Mouse (Mus musculus): ENCODE data around the gene Pan2.

The Pan2 gene

DNA sequence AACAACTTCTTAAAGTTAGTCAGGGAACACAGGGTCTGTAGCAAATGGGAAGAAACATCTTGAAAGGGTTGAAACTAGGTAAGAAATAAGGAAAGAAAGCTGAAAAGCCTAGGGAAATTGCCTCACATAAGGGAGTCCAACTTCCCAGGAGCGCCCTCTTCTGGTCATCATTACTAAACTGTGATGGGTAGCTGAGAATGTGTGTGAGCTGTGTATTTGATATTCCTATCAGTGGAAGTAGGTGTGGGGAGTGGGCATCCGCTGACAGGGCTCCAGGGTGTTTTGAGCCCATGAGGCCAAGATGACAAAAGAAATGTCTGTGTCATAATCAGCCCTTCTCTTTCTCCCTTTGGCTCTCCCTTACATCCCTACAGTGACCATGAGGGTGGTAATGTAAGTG is 55.7 kb downstream of the Pan2 start:
- TF ChIP-seq NANOG (IDR thresholded peaks at IDR 0.05; ENCODE audit: borderline replicate concordance, low read length) (no peak), CTCF (conservative IDR thresholded peaks at IDR 0.05; ENCODE audit: low read length) (peak; percentile 47), POU5F1 (IDR thresholded peaks at IDR 0.05; ENCODE audit: borderline replicate concordance, low read length) (no peak)
- Histone ChIP-seq H3K27me3 (ENCODE audit: insufficient read depth, low read length) (no peaks in the 10 kb centered on the region), H3K4me1 (replicated peaks; ENCODE audit: low read depth, low read length) (peaks cover 9% of the 10 kb centered on the region; the same call in 1 of the 2 replicates), H3K9me3 (ENCODE audit: low read length) (no peaks in the 10 kb centered on the region), H3K36me3 (ENCODE audit: insufficient read depth, low read length) (peaks cover 99% of the 10 kb centered on the region), H3K4me3 (replicated peaks; ENCODE audit: low read length) (no peak overlapping the region)

DNA sequence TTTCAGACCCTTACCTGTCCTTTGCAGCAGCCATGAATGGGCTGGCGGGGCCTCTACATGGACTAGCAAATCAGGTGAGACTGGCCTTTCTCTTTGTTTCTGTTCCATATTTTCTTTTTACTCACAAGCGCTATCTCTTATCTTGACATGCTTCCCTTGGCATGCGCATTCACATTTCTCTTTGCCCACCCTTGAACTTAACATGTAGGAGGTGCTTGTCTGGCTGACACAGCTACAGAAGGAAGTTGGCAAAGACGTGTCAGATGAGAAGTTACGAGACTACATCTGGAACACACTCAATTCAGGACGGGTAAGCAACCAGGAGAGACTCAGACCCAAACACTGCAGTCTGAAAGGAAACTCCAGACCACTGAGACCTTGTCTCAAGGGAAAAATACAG is 56.1 kb downstream of the Pan2 start:
- peaks cover 9% of the 10 kb centered on the region; the same call in 1 of the 2 replicates for H3K4me1 ChIP-seq (replicated peaks; ENCODE audit: low read depth, low read length)
- TF ChIP-seq NANOG (IDR thresholded peaks at IDR 0.05; ENCODE audit: borderline replicate concordance, low read length) (no peak), POU5F1 (IDR thresholded peaks at IDR 0.05; ENCODE audit: borderline replicate concordance, low read length) (no peak), CTCF (conservative IDR thresholded peaks at IDR 0.05; ENCODE audit: low read length) (no peak)
- H3K9me3 ChIP-seq (ENCODE audit: low read length), result no peaks in the 10 kb centered on the region
- peaks cover 99% of the 10 kb centered on the region for H3K36me3 ChIP-seq (ENCODE audit: insufficient read depth, low read length)
- no peaks in the 10 kb centered on the region for H3K27me3 ChIP-seq (ENCODE audit: insufficient read depth, low read length)
- no peak overlapping the region for H3K4me3 ChIP-seq (replicated peaks; ENCODE audit: low read length)

DNA sequence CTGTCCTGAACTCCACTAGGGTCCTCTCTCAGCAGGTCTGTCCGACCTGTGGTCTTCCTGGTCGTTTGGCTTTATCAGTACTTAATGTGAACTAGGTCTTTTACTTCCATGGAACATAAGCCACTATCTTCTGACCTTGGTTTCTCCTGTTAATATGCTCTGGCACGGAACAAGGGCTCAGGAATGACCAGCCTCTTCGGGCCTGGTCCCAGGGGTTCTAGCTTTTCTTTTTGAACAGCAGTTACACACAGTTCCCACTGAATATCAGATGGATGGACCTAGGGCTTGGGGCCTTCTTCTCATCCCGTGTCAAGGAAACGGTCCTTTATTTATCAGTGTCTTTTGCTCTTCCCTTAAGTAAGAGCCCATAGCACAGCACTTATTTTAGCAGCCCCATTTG is 58.7 kb downstream of the Pan2 start:
- no peak for TF ChIP-seq CTCF (conservative IDR thresholded peaks at IDR 0.05; ENCODE audit: low read length)
- no peak for TF ChIP-seq POU5F1 (IDR thresholded peaks at IDR 0.05; ENCODE audit: borderline replicate concordance, low read length)
- no peak for TF ChIP-seq NANOG (IDR thresholded peaks at IDR 0.05; ENCODE audit: borderline replicate concordance, low read length)

DNA sequence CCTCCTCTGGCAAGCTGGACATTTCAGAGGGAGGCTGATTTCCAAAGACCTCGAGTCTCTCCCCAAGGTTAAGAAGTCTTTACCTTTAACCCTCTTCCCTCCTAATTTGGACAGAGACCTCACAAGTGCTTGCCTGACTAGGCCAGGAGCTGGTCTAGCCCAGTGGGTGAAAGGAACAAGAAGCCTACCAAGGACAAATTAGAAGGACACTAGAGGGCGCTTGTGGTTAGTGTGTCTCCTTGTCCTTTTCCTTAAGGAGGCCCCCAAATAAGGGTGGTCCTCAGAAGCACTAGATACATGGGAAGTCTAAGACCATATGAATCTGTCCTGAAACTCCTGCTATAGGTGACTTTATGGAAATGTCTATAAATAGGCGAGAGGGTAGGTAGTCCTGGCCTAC is 59.4 kb downstream of the Pan2 start:
- no peak overlapping the region for H3K4me3 ChIP-seq (replicated peaks; ENCODE audit: low read length)
- peaks cover 90% of the 10 kb centered on the region for H3K36me3 ChIP-seq (ENCODE audit: insufficient read depth, low read length)
- no peaks in the 10 kb centered on the region for H3K9me3 ChIP-seq (ENCODE audit: low read length)
- H3K27me3 ChIP-seq (ENCODE audit: insufficient read depth, low read length), result no peaks in the 10 kb centered on the region
- peak; percentile 58 for TF ChIP-seq CTCF (conservative IDR thresholded peaks at IDR 0.05; ENCODE audit: low read length)
- no peak for TF ChIP-seq NANOG (IDR thresholded peaks at IDR 0.05; ENCODE audit: borderline replicate concordance, low read length)
- no peak for TF ChIP-seq POU5F1 (IDR thresholded peaks at IDR 0.05; ENCODE audit: borderline replicate concordance, low read length)
- H3K4me1 ChIP-seq (replicated peaks; ENCODE audit: low read depth, low read length), result peaks cover 26% of the 10 kb centered on the region

More for the DNA sequence above, 58.7 kb downstream of the Pan2 start:
- peaks cover 21% of the 10 kb centered on the region for H3K4me1 ChIP-seq (replicated peaks; ENCODE audit: low read depth, low read length)
- H3K27me3 ChIP-seq (ENCODE audit: insufficient read depth, low read length), result no peaks in the 10 kb centered on the region
- H3K9me3 ChIP-seq (ENCODE audit: low read length), result no peaks in the 10 kb centered on the region
- H3K4me3 ChIP-seq (replicated peaks; ENCODE audit: low read length), result no peak overlapping the region
- peaks cover 97% of the 10 kb centered on the region for H3K36me3 ChIP-seq (ENCODE audit: insufficient read depth, low read length)

DNA sequence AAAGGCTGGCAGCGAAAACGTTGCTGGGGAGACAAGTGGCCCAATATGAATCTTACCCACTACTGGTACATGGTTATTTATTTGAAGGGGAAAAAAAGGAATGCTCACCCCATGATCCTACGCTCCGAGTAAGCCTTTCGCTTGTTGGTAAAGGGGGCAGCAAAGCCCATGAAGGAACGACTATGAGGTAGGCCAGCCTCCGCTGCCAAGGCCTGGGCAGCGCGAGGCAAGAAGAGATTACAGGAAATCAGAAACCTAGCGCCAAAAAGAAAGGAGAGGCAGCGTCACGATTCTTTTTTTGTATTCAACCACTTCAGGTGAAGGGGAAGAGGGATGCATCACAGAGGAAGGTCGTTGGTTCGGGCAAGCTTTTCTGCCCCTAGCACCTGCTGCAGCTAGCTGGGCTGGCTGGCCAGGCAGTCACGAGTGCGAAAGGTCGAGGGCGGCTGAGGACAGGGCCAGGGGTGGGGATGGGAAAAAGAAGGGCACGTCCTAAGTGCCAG is 64.8 kb downstream of the Pan2 start:
- H3K27me3 ChIP-seq (ENCODE audit: insufficient read depth, low read length), result no peaks in the 10 kb centered on the region
- H3K36me3 ChIP-seq (ENCODE audit: insufficient read depth, low read length), result peaks cover 36% of the 10 kb centered on the region
- H3K4me1 ChIP-seq (replicated peaks; ENCODE audit: low read depth, low read length), result peaks cover 62% of the 10 kb centered on the region
- no peak for TF ChIP-seq NANOG (IDR thresholded peaks at IDR 0.05; ENCODE audit: borderline replicate concordance, low read length)
- no peak for TF ChIP-seq POU5F1 (IDR thresholded peaks at IDR 0.05; ENCODE audit: borderline replicate concordance, low read length)
- TF ChIP-seq CTCF (conservative IDR thresholded peaks at IDR 0.05; ENCODE audit: low read length), result no peak
- no peaks in the 10 kb centered on the region for H3K9me3 ChIP-seq (ENCODE audit: low read length)
- H3K4me3 ChIP-seq (replicated peaks; ENCODE audit: low read length), result peak overlapping the region; percentile 89

DNA sequence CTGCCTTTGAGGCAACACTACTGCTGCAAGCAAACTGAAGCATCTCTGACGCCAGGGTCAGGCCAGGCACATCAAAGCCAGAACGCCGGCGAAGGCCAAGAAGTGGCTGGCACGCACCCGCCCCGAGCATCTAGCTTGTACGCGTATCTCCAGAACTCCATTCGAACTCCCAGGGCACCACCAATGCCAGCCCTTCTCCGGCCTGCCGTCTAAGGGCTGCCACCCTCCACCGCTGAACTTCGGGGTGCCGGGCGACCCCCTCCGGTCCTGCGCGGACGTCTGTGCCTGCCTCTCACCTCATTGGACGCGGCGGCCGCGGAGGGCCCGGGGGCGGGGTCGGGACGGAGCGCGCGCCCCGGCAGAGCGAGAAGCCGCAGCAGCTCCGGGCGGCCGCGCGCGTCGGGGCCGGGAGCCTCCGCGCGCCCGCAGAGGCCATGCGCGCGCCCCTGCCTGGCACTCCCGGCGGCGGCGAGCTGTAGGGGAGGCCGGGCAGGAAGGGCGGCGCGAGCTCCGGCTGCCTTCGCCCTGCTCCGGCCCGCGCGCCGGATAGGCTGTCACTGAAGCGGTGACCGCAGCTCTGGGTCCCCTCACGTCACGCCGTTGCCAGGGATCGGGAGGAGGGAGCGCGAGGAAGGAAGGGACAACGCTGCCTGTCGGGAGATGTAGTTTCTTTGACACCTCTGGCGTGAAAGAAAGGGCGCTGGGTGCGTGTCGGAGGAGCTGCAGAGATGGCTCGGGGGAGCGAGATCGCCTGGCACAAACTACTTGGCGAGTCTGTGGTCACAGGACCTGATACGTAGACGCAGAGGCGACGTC is 65.5 kb downstream of the Pan2 start, which contains the start of gene Coq10a:
TSS of gene Coq10a (minus strand) at position 596 of the 816 bp plus-strand sequence.
- Histone ChIP-seq H3K4me3 (replicated peaks; ENCODE audit: low read length) (peak within 1 kb of the TSS; percentile 89), H3K36me3 (ENCODE audit: insufficient read depth, low read length) (peaks cover 30% of the 10 kb centered on the region), H3K9me3 (ENCODE audit: low read length) (no peaks in the 10 kb centered on the region), H3K27me3 (ENCODE audit: insufficient read depth, low read length) (no peaks in the 10 kb centered on the region), H3K4me1 (replicated peaks; ENCODE audit: low read depth, low read length) (peaks cover 68% of the 10 kb centered on the region)
- TF ChIP-seq POU5F1 (IDR thresholded peaks at IDR 0.05; ENCODE audit: borderline replicate concordance, low read length) (no peak), CTCF (conservative IDR thresholded peaks at IDR 0.05; ENCODE audit: low read length) (no peak), NANOG (IDR thresholded peaks at IDR 0.05; ENCODE audit: borderline replicate concordance, low read length) (no peak)

DNA sequence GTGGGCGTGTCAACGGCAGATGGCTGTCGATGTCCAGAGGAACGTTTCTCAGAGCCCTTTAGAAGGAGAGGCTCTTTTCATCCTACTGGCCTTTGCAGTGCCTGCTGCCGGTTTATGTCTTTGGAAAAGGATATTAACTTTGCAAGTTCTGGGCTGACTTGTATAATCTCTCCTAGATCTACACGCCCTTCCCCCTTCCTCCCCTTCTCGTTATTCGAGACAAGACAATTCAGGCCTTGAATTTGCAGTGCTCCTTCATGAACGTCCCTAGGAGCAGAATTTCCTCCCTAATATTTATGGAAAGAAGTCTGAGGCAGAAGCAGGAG is 66.0 kb downstream of the Pan2 start:
- Histone ChIP-seq H3K4me1 (replicated peaks; ENCODE audit: low read depth, low read length) (peaks cover 71% of the 10 kb centered on the region), H3K36me3 (ENCODE audit: insufficient read depth, low read length) (peaks cover 24% of the 10 kb centered on the region), H3K4me3 (replicated peaks; ENCODE audit: low read length) (peak overlapping the region; percentile 89), H3K9me3 (ENCODE audit: low read length) (no peaks in the 10 kb centered on the region), H3K27me3 (ENCODE audit: insufficient read depth, low read length) (no peaks in the 10 kb centered on the region)
- no peak for TF ChIP-seq CTCF (conservative IDR thresholded peaks at IDR 0.05; ENCODE audit: low read length)
- TF ChIP-seq POU5F1 (IDR thresholded peaks at IDR 0.05; ENCODE audit: borderline replicate concordance, low read length), result no peak
- no peak for TF ChIP-seq NANOG (IDR thresholded peaks at IDR 0.05; ENCODE audit: borderline replicate concordance, low read length)

DNA sequence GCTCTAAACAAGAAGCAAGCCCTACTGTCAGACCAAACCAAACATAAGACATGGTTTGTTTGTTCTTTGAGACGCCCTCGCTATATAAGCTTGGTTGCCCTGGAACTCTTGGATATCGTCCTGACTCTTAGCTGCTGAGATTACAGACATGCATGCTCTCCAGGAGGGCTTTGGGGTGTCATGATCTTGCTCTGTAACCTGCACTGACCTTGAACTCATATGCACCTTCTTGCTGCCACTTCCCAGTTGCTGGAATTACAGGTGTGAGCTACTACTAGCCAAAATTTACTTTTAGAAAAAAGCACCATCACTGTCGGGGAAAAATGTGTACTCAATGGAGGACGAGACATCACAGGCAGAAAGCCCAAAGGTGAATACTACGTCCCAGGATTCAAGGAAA is 66.5 kb downstream of the Pan2 start:
- Histone ChIP-seq H3K36me3 (ENCODE audit: insufficient read depth, low read length) (peaks cover 20% of the 10 kb centered on the region), H3K4me1 (replicated peaks; ENCODE audit: low read depth, low read length) (peaks cover 69% of the 10 kb centered on the region), H3K4me3 (replicated peaks; ENCODE audit: low read length) (peak overlapping the region; percentile 89), H3K27me3 (ENCODE audit: insufficient read depth, low read length) (no peaks in the 10 kb centered on the region), H3K9me3 (ENCODE audit: low read length) (no peaks in the 10 kb centered on the region)
- TF ChIP-seq POU5F1 (IDR thresholded peaks at IDR 0.05; ENCODE audit: borderline replicate concordance, low read length) (no peak), NANOG (IDR thresholded peaks at IDR 0.05; ENCODE audit: borderline replicate concordance, low read length) (no peak), CTCF (conservative IDR thresholded peaks at IDR 0.05; ENCODE audit: low read length) (no peak)
